ENCODE assay signal across 9 mouse cellular contexts in genomic region chr17:63660841-63661481, GRCm38 (mm10).
DNase-seq lines count a peak whose midpoint lies in the region; ATAC-seq and TF ChIP-seq lines count a peak whose summit lies in the region.
"Had no signal": no experiment of that assay in that cellular context is flagged by ENCODE, and none has a peak within 500 bp of the region (broad histone marks: within the 10 kb centered on the region; RNA-seq: fewer than 3 reads in every experiment).

No protein-coding gene starts in this region.

- DNase-seq in heart, adult 11 months, result peak; percentile 98
- DNase-seq in heart, embryonic 10.5 days (ENCODE audit: low spot score), result no peak
- peak; percentile 51 to 71 for DNase-seq in frontal cortex, postnatal 36 days (ENCODE audit: low spot score in 2 of 2)
- peak; percentile 73 for DNase-seq in lung, postnatal 0 days (ENCODE audit: low spot score)
- no peak for DNase-seq in hindbrain, embryonic 10.5 days (ENCODE audit: low spot score)

- TF ChIP-seq EP300 in lung, postnatal 0 days (IDR thresholded peaks at IDR 0.05), result no peak

- no peak overlapping the region for H3K4me3 ChIP-seq in heart, embryonic 10.5 days
- no peak overlapping the region for H3K4me3 ChIP-seq in kidney, embryonic 14.5 days (ENCODE audit: low read length)
- H3K4me3 ChIP-seq in lung, postnatal 0 days (ENCODE audit: low read depth, low read length), result no peak overlapping the region
- H3K4me3 ChIP-seq in hindbrain, embryonic 10.5 days, result no peak overlapping the region
- no peak overlapping the region for H3K4me3 ChIP-seq in hindbrain, embryonic 13.5 days
- no peak overlapping the region for H3K4me3 ChIP-seq in forebrain, embryonic 12.5 days (replicated peaks)
- H3K4me3 ChIP-seq: neural tube, embryonic 13.5 days had no signal

- ATAC-seq in kidney, embryonic 14.5 days (ENCODE audit: low FRiP score, low TSS enrichment), result peak; percentile 44; the same call in 1 of the 2 replicates
- ATAC-seq in lung, postnatal 0 days, result peak; percentile 67
- ATAC-seq in hindbrain, embryonic 13.5 days (ENCODE audit: low FRiP score), result no peak
- ATAC-seq in forebrain, embryonic 12.5 days (ENCODE audit: low FRiP score), result no peak

- TF ChIP-seq CTCF in lung, postnatal 0 days (IDR thresholded peaks at IDR 0.05), result peak; percentile 47

- H3K27ac ChIP-seq in heart, embryonic 10.5 days, result no peak overlapping the region
- peak overlapping the region; percentile 76 for H3K27ac ChIP-seq in kidney, embryonic 14.5 days (ENCODE audit: low read depth, low read length)
- H3K27ac ChIP-seq in lung, postnatal 0 days (ENCODE audit: low read length), result peak overlapping the region; percentile 9; the same call in 1 of the 2 replicates
- H3K27ac ChIP-seq in hindbrain, embryonic 10.5 days, result no peak overlapping the region
- no peak overlapping the region for H3K27ac ChIP-seq in hindbrain, embryonic 13.5 days
- H3K27ac ChIP-seq in forebrain, embryonic 12.5 days, result no peak overlapping the region

- no peaks in the 10 kb centered on the region for H3K4me1 ChIP-seq in heart, embryonic 10.5 days
- H3K4me1 ChIP-seq in kidney, embryonic 14.5 days (ENCODE audit: control insufficient read depth, insufficient read depth, low read length), result peaks cover 7% of the 10 kb centered on the region
- H3K4me1 ChIP-seq in lung, postnatal 0 days (ENCODE audit: insufficient read depth, low read depth, low read length), result no peaks in the 10 kb centered on the region
- H3K4me1 ChIP-seq in hindbrain, embryonic 10.5 days (replicated peaks), result no peaks in the 10 kb centered on the region
- H3K4me1 ChIP-seq in hindbrain, embryonic 13.5 days (replicated peaks), result no peaks in the 10 kb centered on the region
- H3K4me1 ChIP-seq in forebrain, embryonic 12.5 days, result no peaks in the 10 kb centered on the region

- H3K36me3 ChIP-seq in heart, embryonic 10.5 days, result no peaks in the 10 kb centered on the region
- no peaks in the 10 kb centered on the region for H3K36me3 ChIP-seq in kidney, embryonic 14.5 days (ENCODE audit: control insufficient read depth, insufficient read depth, low read length)
- no peaks in the 10 kb centered on the region for H3K36me3 ChIP-seq in lung, postnatal 0 days (ENCODE audit: insufficient read depth, low read length)
- H3K36me3 ChIP-seq in hindbrain, embryonic 10.5 days, result no peaks in the 10 kb centered on the region
- no peaks in the 10 kb centered on the region for H3K36me3 ChIP-seq in hindbrain, embryonic 13.5 days
- no peaks in the 10 kb centered on the region for H3K36me3 ChIP-seq in forebrain, embryonic 12.5 days (replicated peaks)
- H3K36me3 ChIP-seq: neural tube, embryonic 13.5 days had no signal

- no peaks in the 10 kb centered on the region for H3K27me3 ChIP-seq in heart, embryonic 10.5 days (ENCODE audit: insufficient read depth, poor library complexity, severe bottlenecking)
- H3K27me3 ChIP-seq in kidney, embryonic 14.5 days (ENCODE audit: control insufficient read depth, insufficient read depth, low read length), result no peaks in the 10 kb centered on the region
- no peaks in the 10 kb centered on the region for H3K27me3 ChIP-seq in lung, postnatal 0 days (replicated peaks; ENCODE audit: insufficient read depth, low read length)
- no peaks in the 10 kb centered on the region for H3K27me3 ChIP-seq in hindbrain, embryonic 10.5 days (ENCODE audit: insufficient read depth, poor library complexity, severe bottlenecking)
- H3K27me3 ChIP-seq in hindbrain, embryonic 13.5 days, result no peaks in the 10 kb centered on the region
- no peaks in the 10 kb centered on the region for H3K27me3 ChIP-seq in forebrain, embryonic 12.5 days
- H3K27me3 ChIP-seq: neural tube, embryonic 13.5 days had no signal

- 81% methylated on average over 13 of the region's 13 CpGs for WGBS in heart, embryonic 10.5 days
- WGBS in kidney, embryonic 14.5 days, result 74% methylated on average over 13 of the region's 13 CpGs
- WGBS in lung, postnatal 0 days, result 59% methylated on average over 13 of the region's 13 CpGs
- 90% methylated on average over 13 of the region's 13 CpGs for WGBS in hindbrain, embryonic 10.5 days
- WGBS in hindbrain, embryonic 13.5 days, result 87% methylated on average over 13 of the region's 13 CpGs
- WGBS in forebrain, embryonic 12.5 days, result 85% methylated on average over 13 of the region's 13 CpGs

- H3K4me2 ChIP-seq in kidney, embryonic 14.5 days (replicated peaks; ENCODE audit: low read depth, low read length), result no peak overlapping the region
- no peak overlapping the region for H3K4me2 ChIP-seq in lung, postnatal 0 days (replicated peaks; ENCODE audit: low read depth, low read length)
- no peak overlapping the region for H3K4me2 ChIP-seq in hindbrain, embryonic 13.5 days
- no peak overlapping the region for H3K4me2 ChIP-seq in forebrain, embryonic 12.5 days
- H3K4me2 ChIP-seq: neural tube, embryonic 13.5 days had no signal

- H3K9ac ChIP-seq in kidney, embryonic 14.5 days (ENCODE audit: low read depth, low read length), result no peak overlapping the region
- H3K9ac ChIP-seq in lung, postnatal 0 days (replicated peaks; ENCODE audit: low read depth), result no peak overlapping the region
- no peak overlapping the region for H3K9ac ChIP-seq in hindbrain, embryonic 13.5 days
- H3K9ac ChIP-seq in forebrain, embryonic 12.5 days, result no peak overlapping the region
- H3K9ac ChIP-seq: neural tube, embryonic 13.5 days had no signal

- H3K9me3 ChIP-seq in heart, embryonic 10.5 days, result no peaks in the 10 kb centered on the region
- no peaks in the 10 kb centered on the region for H3K9me3 ChIP-seq in kidney, embryonic 14.5 days (ENCODE audit: control insufficient read depth, low read length)
- H3K9me3 ChIP-seq in lung, postnatal 0 days (ENCODE audit: low read length), result no peaks in the 10 kb centered on the region
- no peaks in the 10 kb centered on the region for H3K9me3 ChIP-seq in hindbrain, embryonic 10.5 days
- no peaks in the 10 kb centered on the region for H3K9me3 ChIP-seq in hindbrain, embryonic 13.5 days
- H3K9me3 ChIP-seq in forebrain, embryonic 12.5 days, result no peaks in the 10 kb centered on the region
- H3K9me3 ChIP-seq: neural tube, embryonic 13.5 days had no signal

Comparison
In these comparisons a context has a peak if more than half of its experiments do, and no peak if none do; other contexts are left out.
1. DNase-seq: peak in heart, adult 11 months (single experiment), frontal cortex, postnatal 36 days (2 of 2) and lung, postnatal 0 days (single experiment); none in heart, embryonic 10.5 days (single experiment) and hindbrain, embryonic 10.5 days (single experiment).
2. H3K27ac ChIP-seq: peak in kidney, embryonic 14.5 days (single experiment) and lung, postnatal 0 days (single experiment); none in heart, embryonic 10.5 days (single experiment), hindbrain, embryonic 10.5 days (single experiment), hindbrain, embryonic 13.5 days (single experiment) and forebrain, embryonic 12.5 days (single experiment).
3. ATAC-seq: peak in kidney, embryonic 14.5 days (single experiment) and lung, postnatal 0 days (single experiment); none in hindbrain, embryonic 13.5 days (single experiment) and forebrain, embryonic 12.5 days (single experiment).